ENCODE assay signal across 16 mouse cellular contexts in the genomic region with DNA sequence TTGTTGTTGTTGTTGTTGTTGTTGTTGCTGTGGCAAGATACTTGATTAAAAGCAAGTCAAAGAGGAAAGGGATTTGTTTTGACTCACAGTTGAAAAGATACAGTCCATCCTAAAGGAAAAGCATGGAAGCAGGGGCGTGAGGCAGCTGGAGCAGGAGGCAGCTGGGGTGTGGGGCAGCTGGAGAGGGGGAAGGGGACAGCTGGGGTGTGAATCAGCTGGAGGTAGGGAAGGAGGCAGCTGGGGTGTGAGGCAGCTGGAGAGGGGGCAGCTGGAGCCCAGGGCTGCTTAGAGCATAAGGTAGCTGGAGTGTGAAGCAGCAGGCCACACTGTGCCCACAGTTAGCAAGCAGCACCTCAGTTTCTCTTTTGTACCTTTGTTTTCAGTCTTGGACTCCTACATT.
"Had no signal": no experiment of that assay in that cellular context is flagged by ENCODE, and none has a peak within 500 bp of the region (broad histone marks: within the 10 kb centered on the region; RNA-seq: fewer than 3 reads in every experiment).

No protein-coding gene starts in this region.

- DNase-seq: kidney, adult 2 months; kidney, postnatal 36 days; layer of hippocampus, postnatal 36 days; liver, embryonic 13.5 days; lung, adult 2 months; lung, postnatal 14 days; lung, postnatal 4 days; retina, postnatal 1 day; right cerebral cortex, postnatal 25 days; spleen, adult 18-20 months; thymus, postnatal 25 days had no signal

- H3K27me3 ChIP-seq: liver, embryonic 13.5 days; midbrain, embryonic 15.5 days; neural tube, embryonic 13.5 days; stomach, embryonic 15.5 days had no signal

- H3K27ac ChIP-seq: kidney, postnatal 0 days; left cerebral cortex, adult 2 months; liver, embryonic 13.5 days; midbrain, embryonic 15.5 days; neural tube, embryonic 13.5 days; stomach, embryonic 15.5 days had no signal

- H3K4me1 ChIP-seq: liver, embryonic 13.5 days; midbrain, embryonic 15.5 days; neural tube, embryonic 13.5 days; stomach, embryonic 15.5 days had no signal

- ATAC-seq: midbrain, embryonic 15.5 days had no signal

- H3K36me3 ChIP-seq: liver, embryonic 13.5 days; midbrain, embryonic 15.5 days; neural tube, embryonic 13.5 days; stomach, embryonic 15.5 days had no signal

- H3K9me3 ChIP-seq: liver, embryonic 13.5 days; midbrain, embryonic 15.5 days; stomach, embryonic 15.5 days had no signal

- H3K4me3 ChIP-seq: left cerebral cortex, adult 2 months; liver, embryonic 13.5 days; midbrain, embryonic 15.5 days; neural tube, embryonic 13.5 days; stomach, embryonic 15.5 days had no signal
